19 mouse cellular contexts compared by ENCODE assay signal in genomic region chr2:34742675-34743074, GRCm38 (mm10). TPM values are rescaled to one million over a fixed set of nuclear protein-coding genes. Genes with fewer than 3 reads are reported as not detected.
A peak's percentile ranks its signal among the peaks of the same experiment; 100 is the strongest.
DNase-seq lines count a peak whose midpoint lies in the region; ATAC-seq and TF ChIP-seq lines count a peak whose summit lies in the region.
"Had no signal": no experiment of that assay in that cellular context is flagged by ENCODE, and none has a peak within 500 bp of the region (broad histone marks: within the 10 kb centered on the region; RNA-seq: fewer than 3 reads in every experiment).

No protein-coding gene starts in this region.

- WGBS in liver, postnatal 0 days (ENCODE audit: insufficient replicate concordance): 80% methylated on average over 8 of the region's 8 CpGs

- TF ChIP-seq CTCF in bone marrow macrophage, adult 2 months (IDR thresholded peaks at IDR 0.05; ENCODE audit: low read depth, low read length): no peak
- no peak for TF ChIP-seq CTCF in liver, postnatal 0 days (IDR thresholded peaks at IDR 0.05; ENCODE audit: low read depth)

- ATAC-seq in megakaryocyte, adult 5-6 weeks (ENCODE audit: poor library complexity, severe bottlenecking): no peak
- no peak for ATAC-seq in liver, postnatal 0 days
- no peak for ATAC-seq in monocyte, adult 5-6 weeks (replicated peaks; ENCODE audit: insufficient number of reproducible peaks, low FRiP score, low TSS enrichment, poor library complexity, severe bottlenecking)
- ATAC-seq: forebrain, embryonic 15.5 days had no signal

- TF ChIP-seq EP300 in liver, postnatal 0 days (IDR thresholded peaks at IDR 0.05; ENCODE audit: low read depth): no peak

- no peak for TF ChIP-seq POLR2A in bone marrow macrophage, adult 2 months (IDR thresholded peaks at IDR 0.05; ENCODE audit: borderline replicate concordance, low read depth, low read length)

- H3K4me1 ChIP-seq in megakaryocyte, embryonic 14.5 days: peaks cover 73% of the 10 kb centered on the region
- peaks cover 33% of the 10 kb centered on the region for H3K4me1 ChIP-seq in bone marrow macrophage, adult 2 months (ENCODE audit: control insufficient read depth, insufficient read depth, low read length)
- H3K4me1 ChIP-seq in liver, postnatal 0 days (ENCODE audit: insufficient read depth): peaks cover 40% of the 10 kb centered on the region
- H3K4me1 ChIP-seq: embryonic facial prominence, embryonic 12.5 days; forebrain, embryonic 15.5 days; hindbrain, embryonic 10.5 days had no signal

- H3K9me3 ChIP-seq in megakaryocyte, embryonic 14.5 days: no peaks in the 10 kb centered on the region
- H3K9me3 ChIP-seq in liver, postnatal 0 days (ENCODE audit: low read length): no peaks in the 10 kb centered on the region
- H3K9me3 ChIP-seq: embryonic facial prominence, embryonic 12.5 days; forebrain, embryonic 15.5 days; heart, embryonic 15.5 days; hindbrain, embryonic 10.5 days had no signal

- peak; percentile 2 for DNase-seq in Muller cell, postnatal 12 days (ENCODE audit: inconsistent ontology term)
- no peak for DNase-seq in liver, postnatal 0 days
- DNase-seq in heart, adult 9 months (ENCODE audit: low spot score in 2 of 2): no peak
- DNase-seq in left cerebral cortex, adult 18-20 months (ENCODE audit: low spot score in 2 of 2): no peak
- DNase-seq: adrenal gland, postnatal 14 days; cerebellum, adult 11 months; cerebellum, adult 8-10 months; cerebellum, postnatal 14 days; gastrocnemius, postnatal 36 days had no signal

- H3K36me3 ChIP-seq in megakaryocyte, embryonic 14.5 days (replicated peaks; ENCODE audit: low read length): peaks cover 25% of the 10 kb centered on the region
- peaks cover 16% of the 10 kb centered on the region; the same call in 1 of the 2 replicates for H3K36me3 ChIP-seq in liver, postnatal 0 days (replicated peaks; ENCODE audit: insufficient read depth, low read length)
- H3K36me3 ChIP-seq: forebrain, embryonic 15.5 days had no signal

- no peak overlapping the region for H3K4me2 ChIP-seq in liver, postnatal 0 days (ENCODE audit: low read depth, low read length)
- H3K4me2 ChIP-seq: embryonic facial prominence, embryonic 12.5 days; forebrain, embryonic 15.5 days; heart, embryonic 11.5 days; heart, embryonic 15.5 days; hindbrain, embryonic 14.5 days had no signal

- peak overlapping the region; percentile 71 for H3K27ac ChIP-seq in bone marrow macrophage, adult 2 months (ENCODE audit: insufficient read depth, low read depth, low read length)
- H3K27ac ChIP-seq in liver, postnatal 0 days (ENCODE audit: low read depth): peak overlapping the region; percentile 55; the same call in 1 of the 2 replicates
- H3K27ac ChIP-seq: embryonic facial prominence, embryonic 12.5 days; forebrain, embryonic 15.5 days; heart, embryonic 15.5 days; hindbrain, embryonic 10.5 days; hindbrain, embryonic 14.5 days had no signal

- no peaks in the 10 kb centered on the region for H3K27me3 ChIP-seq in megakaryocyte, embryonic 14.5 days (replicated peaks)
- H3K27me3 ChIP-seq in liver, postnatal 0 days (ENCODE audit: insufficient read depth, low read length): no peaks in the 10 kb centered on the region
- H3K27me3 ChIP-seq: embryonic facial prominence, embryonic 12.5 days; forebrain, embryonic 15.5 days; heart, embryonic 15.5 days had no signal

- H3K9ac ChIP-seq in liver, postnatal 0 days (replicated peaks): no peak overlapping the region
- H3K9ac ChIP-seq: embryonic facial prominence, embryonic 12.5 days; forebrain, embryonic 15.5 days; heart, embryonic 15.5 days; hindbrain, embryonic 14.5 days had no signal

- H3K4me3 ChIP-seq in megakaryocyte, embryonic 14.5 days (replicated peaks): peak overlapping the region; percentile 66
- no peak overlapping the region for H3K4me3 ChIP-seq in bone marrow macrophage, adult 2 months (ENCODE audit: insufficient read depth, low read length)
- no peak overlapping the region for H3K4me3 ChIP-seq in liver, postnatal 0 days (ENCODE audit: low read depth, low read length)
- H3K4me3 ChIP-seq: embryonic facial prominence, embryonic 12.5 days; forebrain, embryonic 15.5 days; heart, embryonic 15.5 days; hindbrain, embryonic 10.5 days had no signal

RNA-seq across cellular contexts. Expression of gene Gapvd1, which starts 12.4 kb away (rescaled TPM):
- 4.8 and 5.6 TPM in 2 replicates for polyA plus RNA-seq in megakaryocyte, embryonic 14.5 days (2012; ENCODE audit: insufficient read depth, low replicate concordance)
- 35.0 and 39.1 TPM in 2 replicates for total RNA-seq in megakaryocyte, adult 5-6 weeks (2015)
- 58.9 and 59.3 TPM in 2 replicates for total RNA-seq in megakaryocyte, adult 5-6 weeks (2017)
- polyA plus RNA-seq in bone marrow macrophage, adult 2 months (2012; ENCODE audit: insufficient read depth, insufficient read length, missing spikeins): 90.8 and 98.7 TPM in 2 replicates
- 37.1 and 39.0 TPM in 2 replicates for polyA plus RNA-seq in liver, postnatal 0 days (2015; fragmentation: Nextera tagmentation; extraction: Ambion mirVana)
- 98.2 to 140 TPM (median 107 TPM) in 3 replicates for total RNA-seq in monocyte, adult 5-6 weeks (2017)
- total RNA-seq in left cerebral cortex, adult 18-20 months (2021): 100 to 1,000 TPM; 102 to 107 TPM

RNA-seq across cellular contexts. Expression of gene Hspa5, which starts 29.1 kb away (rescaled TPM):
- polyA plus RNA-seq in megakaryocyte, embryonic 14.5 days (2012; ENCODE audit: insufficient read depth, low replicate concordance): 45.7 and 148 TPM in 2 replicates
- 189 and 204 TPM in 2 replicates for total RNA-seq in megakaryocyte, adult 5-6 weeks (2015)
- total RNA-seq in megakaryocyte, adult 5-6 weeks (2017): 538 and 554 TPM in 2 replicates
- 319 and 328 TPM in 2 replicates for polyA plus RNA-seq in bone marrow macrophage, adult 2 months (2012; ENCODE audit: insufficient read depth, insufficient read length, missing spikeins)
- polyA plus RNA-seq in liver, postnatal 0 days (2015; fragmentation: Nextera tagmentation; extraction: Ambion mirVana): 384 and 424 TPM in 2 replicates
- total RNA-seq in monocyte, adult 5-6 weeks (2017): 1,019 to 1,135 TPM (median 1,112 TPM) in 3 replicates
- 100 to 1,000 TPM; 342 to 419 TPM for total RNA-seq in left cerebral cortex, adult 18-20 months (2021)

RNA-seq across cellular contexts. Expression of gene Rabepk, which starts 57.0 kb away (rescaled TPM):
- polyA plus RNA-seq in megakaryocyte, embryonic 14.5 days (2012; ENCODE audit: insufficient read depth, low replicate concordance): 4.8 and 9.0 TPM in 2 replicates
- total RNA-seq in megakaryocyte, adult 5-6 weeks (2015): 6.7 and 11.4 TPM in 2 replicates
- total RNA-seq in megakaryocyte, adult 5-6 weeks (2017): 18.5 and 22.8 TPM in 2 replicates
- 10.2 and 10.6 TPM in 2 replicates for polyA plus RNA-seq in bone marrow macrophage, adult 2 months (2012; ENCODE audit: insufficient read depth, insufficient read length, missing spikeins)
- 17.0 and 20.4 TPM in 2 replicates for polyA plus RNA-seq in liver, postnatal 0 days (2015; fragmentation: Nextera tagmentation; extraction: Ambion mirVana)
- 11.9 to 17.3 TPM (median 17.2 TPM) in 3 replicates for total RNA-seq in monocyte, adult 5-6 weeks (2017)
- total RNA-seq in left cerebral cortex, adult 18-20 months (2021): 10 to 100 TPM; 32.7 to 36.6 TPM
